Mouse (Mus musculus): ENCODE data around the gene Chn2.

The Chn2 gene

DNA sequence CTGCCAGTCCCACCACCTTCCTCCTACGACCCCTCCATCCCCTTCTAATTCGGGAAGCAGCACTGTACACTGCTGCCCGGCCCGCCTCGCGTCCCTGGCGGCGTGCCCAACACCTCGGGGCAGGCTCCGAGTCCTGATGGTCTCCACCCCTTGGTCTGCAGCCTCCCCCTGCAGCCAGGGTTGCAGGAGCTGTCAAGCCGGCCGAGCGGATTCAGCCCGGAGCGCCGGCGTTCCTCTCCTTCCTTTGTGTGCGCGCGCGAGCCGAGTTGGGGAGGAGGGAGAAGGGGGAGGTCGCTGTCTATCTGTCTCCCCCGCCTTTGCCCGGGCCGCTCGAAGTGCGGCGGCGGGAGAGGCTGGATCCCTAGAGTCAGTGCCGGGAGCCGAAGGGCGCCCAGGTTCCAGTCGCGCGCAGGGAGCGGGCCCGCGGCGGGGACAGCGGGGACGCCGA is at the start of gene Chn2:
Gene Chn2, plus strand, starts transcription at position 198 of the 448 bp plus-strand sequence.
- DNase-seq = peak; percentile 78

DNA sequence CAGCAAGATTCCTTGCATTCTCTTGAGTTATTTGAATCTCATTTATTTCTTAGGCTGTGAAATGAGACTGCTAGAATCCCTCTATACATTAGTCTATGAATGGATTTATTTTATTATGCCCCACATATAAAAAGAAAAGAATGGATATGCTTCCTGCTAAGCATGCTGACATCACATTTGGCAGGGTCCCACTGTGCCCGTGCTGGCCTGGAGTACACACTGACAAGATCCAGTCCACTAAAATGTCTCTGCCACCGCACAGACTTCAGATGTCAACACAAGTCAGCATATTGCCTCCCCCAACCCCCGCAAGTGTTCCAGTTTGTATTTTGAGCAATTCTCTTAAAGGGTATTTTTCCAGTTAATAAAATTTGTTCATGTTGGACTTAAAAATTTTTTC is 47.0 kb upstream of the Chn2 start:
- peak; percentile 21 for DNase-seq

DNA sequence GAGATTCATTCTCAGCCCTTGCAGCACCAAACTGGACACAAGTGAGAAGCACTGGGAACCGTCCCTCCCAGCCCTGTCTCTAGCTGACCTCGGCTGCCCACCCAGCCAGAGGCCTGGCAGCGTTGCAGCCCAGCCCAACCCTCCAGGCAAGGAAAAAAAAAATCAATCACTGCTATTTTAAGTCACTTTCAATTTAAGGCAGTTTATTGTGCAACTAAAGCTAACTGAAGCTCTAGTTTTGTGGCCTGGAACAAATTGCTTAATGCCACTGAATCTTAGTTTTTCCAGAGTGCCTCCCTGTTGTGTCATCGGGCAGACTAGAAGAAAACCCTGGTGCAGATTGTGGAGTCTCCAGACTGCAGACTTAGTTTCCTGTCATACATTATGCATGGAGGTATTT is 43.8 kb upstream of the Chn2 start:
- peak; percentile 57 for DNase-seq

GRCm38 (mm10) chr6:53996226-53996955 is 43.0 kb upstream of the Chn2 start:
- no peak for DNase-seq

- DNase-seq = no peak
Observed at GRCm38 (mm10) chr6:54005302-54005701, 34.1 kb upstream of the Chn2 start.

DNA sequence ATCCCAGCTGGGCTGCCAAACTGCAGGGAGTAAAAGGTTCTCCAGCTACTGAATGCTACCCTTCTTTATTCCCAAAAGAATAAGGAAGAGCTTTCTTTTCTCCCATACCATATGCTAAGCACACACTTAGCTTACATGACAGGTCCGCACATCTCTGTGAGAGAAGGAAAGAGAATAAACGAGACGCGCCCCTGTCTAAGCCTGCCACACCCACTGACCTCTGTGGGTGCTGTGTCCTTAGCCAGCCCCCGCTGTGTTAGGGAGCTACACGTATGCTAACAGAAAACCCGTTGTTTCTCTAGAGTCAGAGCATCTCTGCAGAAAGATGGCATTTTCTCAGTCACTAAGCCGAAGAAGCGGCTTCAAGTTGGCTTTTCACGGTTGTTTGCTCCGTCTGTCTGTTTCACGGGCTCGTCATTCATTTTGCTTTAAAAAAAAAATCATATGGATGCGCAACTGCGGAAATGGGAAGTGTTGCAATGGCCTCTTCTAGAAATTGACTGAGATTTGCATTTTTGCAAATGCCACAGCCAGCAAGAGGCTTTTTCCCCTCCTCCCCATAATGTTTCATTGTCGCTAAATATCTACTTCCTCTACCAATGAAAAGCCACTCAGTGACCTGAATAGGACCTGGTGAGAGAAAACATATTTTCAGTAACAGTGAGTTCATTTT is 30.8 kb upstream of the Chn2 start:
- no peak for DNase-seq

DNA sequence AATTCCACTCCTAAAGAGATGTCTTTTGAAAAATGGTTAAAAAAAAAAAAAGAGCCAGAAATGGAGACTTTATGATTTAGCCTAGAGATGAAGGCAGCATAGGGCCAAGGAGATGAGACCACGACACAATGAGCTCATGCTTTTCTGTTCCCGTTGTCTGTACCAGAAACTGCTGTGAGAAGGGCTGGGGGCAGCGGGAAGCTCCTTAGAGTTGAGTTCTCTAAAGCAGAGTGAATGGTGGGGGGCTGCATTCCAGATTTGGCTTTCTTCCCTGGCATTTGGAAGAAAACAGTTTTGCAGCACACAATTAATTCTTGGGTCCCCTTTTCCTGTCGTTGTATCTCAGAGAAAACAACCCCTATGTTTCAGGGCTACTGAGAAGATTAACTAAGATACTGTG is 30.1 kb upstream of the Chn2 start:
- no peak for DNase-seq

GRCm38 (mm10) chr6:54010362-54010761 is 29.0 kb upstream of the Chn2 start:
- DNase-seq = no peak

DNA sequence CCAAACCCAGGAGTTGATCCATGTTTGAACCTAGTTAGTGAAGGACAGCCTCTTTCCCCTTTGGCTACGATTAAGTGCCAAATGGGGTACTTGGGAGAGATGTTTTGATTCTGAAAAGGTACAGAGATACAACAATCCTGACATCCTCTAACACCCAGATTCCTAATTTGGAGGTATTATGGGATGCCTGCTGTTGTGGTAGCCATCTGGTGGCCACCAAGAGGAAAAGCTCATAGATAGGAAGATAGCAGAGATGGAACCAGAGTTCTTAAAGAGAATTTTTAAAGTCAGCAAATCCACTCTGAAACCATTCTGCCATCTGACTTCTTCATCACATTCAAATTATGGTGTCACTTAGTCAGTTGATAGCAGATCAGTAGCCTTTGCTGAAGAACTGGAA is 27.2 kb upstream of the Chn2 start:
- no peak for DNase-seq

DNA sequence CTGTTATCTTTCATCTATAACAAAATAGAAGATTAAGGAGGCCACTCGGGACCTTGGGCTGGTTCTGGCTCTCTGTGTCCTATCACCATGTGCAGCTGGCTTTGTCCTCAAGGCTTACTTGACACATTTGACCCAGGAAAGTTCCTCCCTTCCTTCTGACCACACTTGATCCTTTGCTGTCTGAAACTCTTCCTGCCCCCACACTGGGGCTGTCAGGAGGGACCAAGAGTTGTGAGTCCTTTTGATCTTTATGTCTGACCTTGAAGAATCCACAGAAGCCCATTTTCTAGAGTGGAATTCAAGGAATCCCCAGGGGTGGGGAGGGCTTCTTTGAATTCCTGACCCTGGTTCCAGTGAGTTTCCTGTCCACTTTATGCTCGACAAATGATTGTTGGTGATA is 21.3 kb upstream of the Chn2 start:
- peak; percentile 18 for DNase-seq

DNA sequence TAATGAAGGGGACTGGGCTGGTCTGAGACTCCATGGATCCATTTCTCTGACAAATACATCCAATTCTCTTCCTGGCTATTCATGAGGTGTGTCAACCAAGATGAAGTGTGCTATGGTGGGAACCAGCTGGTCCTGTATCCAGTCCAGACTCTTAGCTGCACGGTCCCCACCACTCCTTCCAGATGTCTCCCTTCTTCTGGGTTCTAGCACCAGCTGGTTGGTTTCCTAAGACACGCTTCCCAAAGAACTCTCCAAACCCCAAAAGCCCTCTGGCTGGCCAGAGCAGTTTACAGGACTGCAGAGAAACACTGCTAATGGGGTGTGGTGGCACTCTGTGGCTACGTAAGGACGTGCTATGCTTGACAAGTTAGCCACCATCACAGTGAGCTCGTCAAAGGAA is 20.5 kb upstream of the Chn2 start:
- DNase-seq = peak; percentile 87

DNA sequence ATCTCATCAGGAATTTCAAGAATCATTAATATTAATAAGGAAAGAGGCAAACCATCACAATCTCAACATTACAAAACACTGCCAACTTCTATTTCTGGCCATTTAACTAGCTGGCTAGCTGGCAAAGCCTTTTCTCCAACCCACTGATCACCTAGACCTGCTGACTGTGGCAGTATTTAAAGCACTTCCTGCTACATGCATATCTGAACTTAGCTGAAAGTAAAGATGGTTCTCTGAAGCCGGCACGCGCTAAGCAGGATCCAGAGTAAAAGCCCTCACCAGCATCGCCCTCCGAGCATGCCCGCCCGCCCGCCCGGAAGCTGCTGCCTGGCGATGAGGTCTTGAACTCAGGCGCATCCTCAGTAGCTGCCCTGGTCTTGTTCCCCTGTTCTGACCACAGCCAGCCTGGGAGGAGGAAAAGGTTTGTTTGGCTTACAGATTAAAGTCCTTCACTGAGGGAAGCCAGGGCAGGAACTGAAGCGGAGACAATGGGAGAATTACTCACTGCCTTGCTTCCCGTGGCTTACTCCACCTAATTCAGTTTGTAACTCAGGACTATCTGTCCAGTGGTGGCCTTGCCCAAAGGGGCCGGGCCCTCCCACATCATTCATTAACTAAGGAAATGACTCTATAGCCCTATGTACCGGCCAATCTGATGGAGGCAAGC is 18.1 kb upstream of the Chn2 start:
- DNase-seq = peak; percentile 65

GRCm38 (mm10) chr6:54023846-54024245 is 15.5 kb upstream of the Chn2 start:
- DNase-seq = no peak

- DNase-seq = no peak
Observed at GRCm38 (mm10) chr6:54028706-54029105, 10.6 kb upstream of the Chn2 start.

DNA sequence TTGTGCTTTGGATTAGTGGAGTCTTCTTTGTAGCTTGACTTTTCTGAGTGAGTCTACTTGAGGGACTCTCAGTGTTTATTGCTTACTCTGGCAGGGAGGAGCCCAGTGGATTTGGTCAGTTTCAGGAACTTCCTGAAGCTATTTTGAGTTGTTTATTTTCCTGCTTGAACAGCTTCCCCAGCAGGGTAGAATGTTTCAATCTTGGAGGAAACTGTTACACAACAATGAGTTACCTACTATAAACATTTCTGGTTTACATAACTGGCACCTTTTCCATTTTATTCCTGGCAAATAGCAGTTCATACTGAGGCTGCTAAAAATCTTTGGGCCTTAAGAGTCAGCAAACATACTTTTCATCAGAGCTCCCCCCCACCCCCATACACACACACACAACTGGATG is 9.0 kb upstream of the Chn2 start:
- no peak for DNase-seq

GRCm38 (mm10) chr6:54030776-54031175 is 8.6 kb upstream of the Chn2 start:
- peak; percentile 21 for DNase-seq

GRCm38 (mm10) chr6:54034471-54034870 is 4.9 kb upstream of the Chn2 start:
- peak; percentile 85 for DNase-seq

GRCm38 (mm10) chr6:54035548-54035947 is 3.8 kb upstream of the Chn2 start:
- no peak for DNase-seq

GRCm38 (mm10) chr6:54038866-54039265 is 488 bp upstream of the Chn2 start:
- DNase-seq = no peak

- peak; percentile 72 for DNase-seq
Observed at GRCm38 (mm10) chr6:54039805-54040447, 572 bp downstream of the Chn2 start.

GRCm38 (mm10) chr6:54040448-54040844 is 1.1 kb downstream of the Chn2 start:
- no peak for DNase-seq

DNA sequence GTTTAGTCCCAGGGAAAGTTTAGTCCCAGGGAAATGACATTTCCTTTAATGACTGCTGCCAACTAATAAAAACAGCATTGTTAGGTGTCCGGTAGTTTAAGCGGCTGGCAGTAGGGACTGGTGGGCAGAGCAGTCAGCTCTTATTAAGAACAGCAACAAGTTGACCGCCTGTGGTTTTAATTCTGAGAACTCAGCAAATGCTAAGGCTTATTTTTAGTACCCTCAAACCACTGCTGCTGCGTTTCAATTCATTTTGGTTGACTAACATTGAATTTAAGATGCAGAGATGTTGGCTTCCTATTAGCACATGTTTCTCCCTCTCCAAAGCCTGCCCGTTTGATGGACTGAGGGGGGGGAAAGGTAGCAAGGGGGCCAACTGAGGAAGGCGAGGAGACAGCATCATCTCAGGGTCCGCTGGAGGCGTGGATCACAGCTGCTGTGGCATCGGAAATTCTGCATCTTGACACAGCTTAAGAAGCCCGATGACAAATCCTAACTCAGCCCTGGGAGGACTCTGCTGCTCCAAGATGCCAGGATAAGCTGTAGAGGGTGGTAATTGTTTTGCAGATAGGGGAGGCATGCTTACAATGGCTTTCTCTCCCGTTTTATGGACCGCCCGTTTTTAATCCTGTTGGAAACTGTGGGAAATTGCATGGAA is 2.2 kb downstream of the Chn2 start:
- no peak for DNase-seq

DNA sequence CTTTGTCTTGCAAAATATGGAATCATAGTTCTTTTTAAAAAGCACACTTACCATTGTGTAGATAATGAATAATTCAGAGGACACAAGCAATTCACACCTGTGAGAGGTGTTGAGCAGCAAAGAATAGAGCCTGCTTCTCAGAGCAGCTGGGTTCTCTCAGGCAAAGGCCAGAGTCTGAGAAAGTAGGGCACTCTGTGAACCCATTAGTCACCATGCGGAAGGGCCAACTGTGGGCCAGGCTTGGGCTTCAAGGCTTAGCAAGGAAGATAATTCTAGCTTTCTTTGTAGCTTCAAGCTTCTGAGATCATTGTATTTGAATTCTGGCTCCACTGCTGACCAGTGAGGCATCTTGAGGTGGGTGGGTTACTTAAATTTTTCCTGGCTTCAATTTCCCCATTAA is 2.8 kb downstream of the Chn2 start:
- DNase-seq = no peak

Measured in lung, postnatal 10 days (tissue).